Mouse (Mus musculus) embryonic facial prominence, embryonic 14.5 days (tissue): ENCODE results near the gene Cdipt. TPM values are rescaled to one million over a fixed set of nuclear protein-coding genes. Genes with fewer than 3 reads are reported as not detected.
A peak's percentile ranks its signal among the peaks of the same experiment; 100 is the strongest.

Source experiments
- ATAC-seq: fragments of 200-750 bp; cut with Nextera tagmentation; 2 replicates; pipeline ENCODE4 v1.8.0; 2017; ENCODE audit warnings: low read depth, moderate number of reproducible peaks, moderate TSS enrichment
- DNase-seq: peaks from one replicate; pipeline ENCODE4 v3.0.0-alpha.2; 2015; ENCODE audit warnings: low spot score
- H3K27ac ChIP-seq: fragments of 300-500 bp; sonication (generic); replicated peaks from 2 replicates; pipeline ENCODE4 v1.5.1; 2014; ENCODE audit warnings: low read depth, mild to moderate bottlenecking, low read length, moderate library complexity
- H3K27me3 ChIP-seq: fragments of 300-500 bp; sonication (generic); replicated peaks from 2 replicates; pipeline ENCODE4 v1.6.1; 2014; ENCODE audit warnings: low read length; ENCODE audit not compliant: control insufficient read depth, insufficient read depth
- H3K36me3 ChIP-seq: fragments of 300-500 bp; sonication (generic); 2 replicates; pipeline ENCODE4 v1.6.1; 2014; ENCODE audit warnings: low read length, mixed read lengths; ENCODE audit not compliant: control insufficient read depth, insufficient read depth
- H3K4me1 ChIP-seq: fragments of 300-500 bp; sonication (generic); 2 replicates; pipeline ENCODE4 v1.6.1; 2014; ENCODE audit warnings: antibody characterized with exemption, low read length; ENCODE audit not compliant: control insufficient read depth, insufficient read depth
- H3K4me2 ChIP-seq: fragments of 300-500 bp; sonication (generic); 2 replicates; pipeline ENCODE4 v1.6.1; 2014; ENCODE audit warnings: low read depth, mild to moderate bottlenecking, low read length, moderate library complexity, mixed read lengths
- H3K4me3 ChIP-seq: fragments of 300-500 bp; sonication (generic); 2 replicates; pipeline ENCODE4 v1.5.1; 2014; ENCODE audit warnings: low read depth, mild to moderate bottlenecking, low read length
- H3K9ac ChIP-seq: fragments of 300-500 bp; sonication (generic); 2 replicates; pipeline ENCODE4 v1.6.1; 2014; ENCODE audit warnings: low read depth, mild to moderate bottlenecking, low read length, moderate library complexity, mixed read lengths
- H3K9me3 ChIP-seq: fragments of 300-500 bp; sonication (generic); 2 replicates; pipeline ENCODE4 v1.6.1; 2016; ENCODE audit warnings: low read length; ENCODE audit not compliant: control insufficient read depth
- WGBS: fragments of 180-500 bp; shearing (Covaris S2); extraction: QIAGEN DNeasy Blood & Tissue Kit; methylation state at CpG from one replicate; pipeline ENCODE4 v1.1.7; 2014; 5-methylcytosine and 5-hydroxymethylcytosine counted together
- polyA plus RNA-seq: library from polyadenylated mRNA; unstranded; fragments of >200 nt; fragmentation: Nextera tagmentation; extraction: Ambion mirVana; gene quantifications from 2 replicates; pipeline ENCODE4 v1.2.1, GENCODE M21; 2014

The Cdipt gene
- polyA plus RNA-seq, result 88.0 and 98.2 TPM in 2 replicates

DNA sequence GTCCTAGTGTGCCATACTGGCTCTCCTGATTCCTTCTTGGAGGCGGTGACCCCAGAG lies at the start of gene Cdipt:
Cdipt (plus strand) TSS at position 22 of the 57 bp plus-strand sequence.
- WGBS, result 0% methylated on average over 1 of the region's 1 CpGs
- no peaks in the 10 kb centered on the region for H3K27me3 ChIP-seq

GRCm38 (mm10) chr7:126926299-126926698 lies 49.4 kb upstream of the Cdipt start:
- H3K4me1 ChIP-seq, result peaks cover 14% of the 10 kb centered on the region
- DNase-seq (no peak), ATAC-seq (no peak)
- no peak overlapping the region for H3K27ac ChIP-seq
- H3K9me3 ChIP-seq, result no peaks in the 10 kb centered on the region
- no peak overlapping the region for H3K9ac ChIP-seq
- H3K36me3 ChIP-seq, result peaks cover 9% of the 10 kb centered on the region
- no peak overlapping the region for H3K4me2 ChIP-seq
- H3K4me3 ChIP-seq, result no peak overlapping the region
- WGBS, result 26% methylated on average over 3 of the region's 3 CpGs
- no peaks in the 10 kb centered on the region for H3K27me3 ChIP-seq

More for the DNA sequence above, at the start of gene Cdipt:
- DNase-seq (no peak), ATAC-seq (no peak)
- Histone ChIP-seq H3K9ac (peak within 1 kb of the TSS; percentile 89), H3K36me3 (peaks cover 28% of the 10 kb centered on the region), H3K27ac (peak within 1 kb of the TSS; percentile 90), H3K4me1 (peaks cover 8% of the 10 kb centered on the region), H3K4me2 (peak within 1 kb of the TSS; percentile 88), H3K4me3 (peak within 1 kb of the TSS; percentile 78), H3K9me3 (no peaks in the 10 kb centered on the region)

DNA sequence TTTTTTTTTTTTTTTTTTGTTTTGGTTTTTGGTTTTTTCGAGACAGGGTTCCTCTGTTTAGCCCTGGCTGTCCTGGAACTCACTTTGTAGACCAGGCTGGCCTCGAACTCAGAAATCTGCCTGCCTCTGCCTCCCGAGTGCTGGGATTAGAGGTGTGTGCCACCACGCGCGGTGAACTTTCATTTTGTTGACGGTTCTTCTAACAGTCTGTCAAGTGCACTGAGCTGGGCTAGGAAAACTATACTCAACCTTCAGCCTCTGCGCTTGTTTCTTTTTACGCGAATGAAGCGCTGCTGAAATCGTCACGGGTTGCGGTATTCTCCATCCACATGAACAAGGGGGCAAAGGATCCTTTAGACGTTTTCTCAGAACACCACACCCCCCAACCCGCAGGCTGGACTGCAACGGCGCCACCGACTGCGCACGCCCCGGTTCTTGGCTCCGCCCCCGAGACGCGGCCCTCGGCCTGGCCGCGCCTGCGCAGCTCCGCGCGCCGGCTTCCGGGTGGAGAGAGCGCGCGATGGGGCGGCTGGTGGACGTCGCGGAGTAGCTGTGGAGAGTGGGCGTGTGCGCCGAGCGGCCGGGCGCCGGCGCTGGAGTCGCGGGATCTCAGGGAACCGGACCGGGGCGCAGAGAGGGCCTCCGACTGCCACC lies 47.2 kb upstream of the Cdipt start, which contains the start of gene Kctd13:
Kctd13 (plus strand) TSS at position 496 of the 654 bp plus-strand sequence.
- Histone ChIP-seq H3K4me2 (peak within 1 kb of the TSS; percentile 91), H3K9ac (peak within 1 kb of the TSS; percentile 74), H3K4me1 (peaks cover 10% of the 10 kb centered on the region), H3K27me3 (no peaks in the 10 kb centered on the region), H3K27ac (no peak within 1 kb of the TSS; the same call in 1 of the 2 replicates), H3K36me3 (peaks cover 24% of the 10 kb centered on the region), H3K9me3 (no peaks in the 10 kb centered on the region), H3K4me3 (peak within 1 kb of the TSS; percentile 63)
- WGBS, result 3% methylated on average over 50 of the region's 56 CpGs
- peak; percentile 94 for DNase-seq
- ATAC-seq, result peak; percentile 97

DNA sequence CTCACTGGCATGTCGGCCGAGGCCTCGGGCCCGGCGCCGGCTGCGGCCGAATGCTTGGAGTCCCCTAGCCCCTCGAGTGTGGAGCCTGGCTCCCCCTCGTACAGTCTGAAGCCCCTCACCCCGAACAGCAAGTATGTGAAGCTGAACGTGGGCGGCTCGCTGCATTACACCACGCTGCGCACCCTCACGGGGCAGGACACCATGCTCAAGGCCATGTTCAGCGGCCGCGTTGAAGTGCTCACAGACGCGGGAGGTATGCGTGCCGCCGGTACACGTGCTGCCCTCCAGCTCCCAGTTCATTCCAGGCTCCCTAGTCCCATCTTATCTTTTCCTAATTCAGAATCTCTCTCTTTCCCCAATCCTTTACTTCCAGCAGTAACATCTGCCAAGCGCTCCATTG lies 46.7 kb upstream of the Cdipt start:
- H3K27me3 ChIP-seq, result no peaks in the 10 kb centered on the region
- H3K36me3 ChIP-seq, result peaks cover 24% of the 10 kb centered on the region
- no peak overlapping the region; the same call in 1 of the 2 replicates for H3K27ac ChIP-seq
- H3K9ac ChIP-seq, result peak overlapping the region; percentile 74
- ATAC-seq (peak; percentile 69), DNase-seq (no peak)
- 0% methylated on average over 9 of the region's 27 CpGs for WGBS
- H3K4me1 ChIP-seq, result peaks cover 10% of the 10 kb centered on the region
- H3K4me2 ChIP-seq, result peak overlapping the region; percentile 91
- peak overlapping the region; percentile 63 for H3K4me3 ChIP-seq
- no peaks in the 10 kb centered on the region for H3K9me3 ChIP-seq

DNA sequence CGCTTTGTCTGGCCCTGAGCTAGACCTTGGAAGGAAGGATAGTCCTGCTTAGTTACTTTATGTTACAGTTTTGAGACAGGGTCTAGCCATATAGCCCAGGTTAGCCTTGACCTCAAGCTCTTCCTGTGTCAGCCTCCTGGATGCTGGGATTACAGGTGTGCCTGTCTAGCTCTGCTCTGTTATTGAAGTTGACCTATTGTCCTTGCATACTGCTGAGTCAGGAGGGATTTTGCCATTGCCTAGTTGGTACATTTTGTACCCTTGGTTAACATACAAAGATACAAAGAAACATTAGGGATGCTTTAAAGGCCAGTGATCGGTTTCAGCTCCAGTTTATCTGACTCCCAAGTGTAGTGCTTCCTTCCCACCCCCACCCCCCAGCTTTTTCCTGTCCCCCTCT lies 43.1 kb upstream of the Cdipt start:
- peaks cover 10% of the 10 kb centered on the region for H3K4me1 ChIP-seq
- H3K4me2 ChIP-seq, result no peak overlapping the region
- WGBS, result 82% methylated on average over 2 of the region's 2 CpGs
- no peak overlapping the region for H3K27ac ChIP-seq
- H3K9me3 ChIP-seq, result no peaks in the 10 kb centered on the region
- H3K9ac ChIP-seq, result no peak overlapping the region
- ATAC-seq (no peak), DNase-seq (no peak)
- H3K36me3 ChIP-seq, result peaks cover 47% of the 10 kb centered on the region
- no peaks in the 10 kb centered on the region for H3K27me3 ChIP-seq
- H3K4me3 ChIP-seq, result no peak overlapping the region

DNA sequence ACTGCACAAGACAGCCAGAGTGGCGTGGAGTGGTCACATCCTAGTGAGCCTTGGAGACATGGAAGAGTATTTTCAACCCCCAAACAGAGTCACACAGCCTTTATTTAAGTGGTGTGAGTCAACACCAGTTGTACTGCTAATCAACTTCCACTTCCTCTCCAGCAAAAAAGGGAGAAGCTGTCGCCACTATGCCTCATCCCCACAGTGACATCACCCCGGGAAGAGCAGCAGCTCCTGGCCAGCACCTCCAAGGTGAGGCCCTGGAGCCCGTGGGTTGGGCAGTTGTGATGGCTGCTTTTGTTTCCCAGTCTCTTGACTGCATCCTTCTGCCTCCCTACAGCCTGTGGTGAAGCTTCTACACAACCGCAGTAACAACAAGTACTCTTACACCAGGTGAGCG lies 34.5 kb upstream of the Cdipt start:
- WGBS, result 50% methylated on average over 6 of the region's 6 CpGs
- Histone ChIP-seq H3K9ac (no peak overlapping the region), H3K27me3 (no peaks in the 10 kb centered on the region)

DNA sequence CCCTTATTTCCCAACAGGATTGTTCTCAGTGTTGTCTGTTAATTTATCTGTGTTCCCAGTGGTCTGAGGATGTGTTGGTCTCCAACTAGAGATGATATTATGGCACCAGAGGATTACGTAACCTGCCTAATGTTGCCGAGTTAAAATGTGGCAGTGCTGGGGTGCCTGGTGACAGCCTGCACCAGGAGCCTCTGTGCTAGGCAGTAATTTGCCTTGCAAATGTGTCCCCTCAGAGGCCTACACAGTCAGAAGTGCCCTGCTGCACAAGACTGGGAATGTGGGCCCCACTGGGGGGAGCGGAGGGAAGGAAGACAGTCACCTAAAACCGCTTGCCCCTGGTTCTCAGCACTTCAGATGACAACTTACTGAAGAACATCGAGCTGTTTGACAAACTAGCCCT lies 33.9 kb upstream of the Cdipt start:
- 77% methylated on average over 5 of the region's 5 CpGs for WGBS
- ATAC-seq (peak; percentile 26; the same call in 1 of the 2 replicates), DNase-seq (no peak)
- H3K27me3 ChIP-seq, result no peaks in the 10 kb centered on the region
- peaks cover 35% of the 10 kb centered on the region for H3K36me3 ChIP-seq
- no peak overlapping the region for H3K9ac ChIP-seq
- H3K4me3 ChIP-seq, result no peak overlapping the region
- H3K4me2 ChIP-seq, result no peak overlapping the region
- no peaks in the 10 kb centered on the region for H3K4me1 ChIP-seq
- H3K9me3 ChIP-seq, result no peaks in the 10 kb centered on the region
- no peak overlapping the region for H3K27ac ChIP-seq

More for the DNA sequence above, 34.5 kb upstream of the Cdipt start:
- Histone ChIP-seq H3K27ac (no peak overlapping the region), H3K9me3 (no peaks in the 10 kb centered on the region), H3K4me3 (no peak overlapping the region), H3K4me1 (no peaks in the 10 kb centered on the region), H3K36me3 (peaks cover 41% of the 10 kb centered on the region), H3K4me2 (no peak overlapping the region)
- ATAC-seq (no peak), DNase-seq (no peak)

- Histone ChIP-seq H3K27me3 (peaks cover 17% of the 10 kb centered on the region), H3K4me1 (0 out of 2 replicates have a peak, but pooled peaks cover 7% of the 10 kb centered on the region), H3K9me3 (no peaks in the 10 kb centered on the region), H3K9ac (no peak overlapping the region), H3K36me3 (peaks cover 18% of the 10 kb centered on the region; the same call in 1 of the 2 replicates), H3K27ac (no peak overlapping the region), H3K4me2 (no peak overlapping the region), H3K4me3 (no peak overlapping the region)
- ATAC-seq, result no peak
- peak; percentile 12 for DNase-seq
- 25% methylated on average over 3 of the region's 3 CpGs for WGBS
Observed at GRCm38 (mm10) chr7:126946530-126946929, 29.2 kb upstream of the Cdipt start.

GRCm38 (mm10) chr7:126948626-126949025 lies 27.1 kb upstream of the Cdipt start:
- no peak overlapping the region for H3K9ac ChIP-seq
- no peak overlapping the region for H3K27ac ChIP-seq
- H3K4me1 ChIP-seq, result 0 out of 2 replicates have a peak, but pooled peaks cover 7% of the 10 kb centered on the region
- DNase-seq (no peak), ATAC-seq (no peak)
- no peaks in the 10 kb centered on the region for H3K9me3 ChIP-seq
- no peak overlapping the region for H3K4me3 ChIP-seq
- H3K4me2 ChIP-seq, result peak overlapping the region; percentile 87
- H3K27me3 ChIP-seq, result peaks cover 29% of the 10 kb centered on the region
- 80% methylated on average over 10 of the region's 10 CpGs for WGBS
- H3K36me3 ChIP-seq, result 0 out of 2 replicates have a peak, but pooled peaks cover 7% of the 10 kb centered on the region
